Mouse (Mus musculus): Measurements from ENCODE around the gene Gprc5c. TPM values are rescaled to one million over a fixed set of nuclear protein-coding genes. Genes with fewer than 3 reads are reported as not detected.

The Gprc5c gene
- 5.4 and 9.3 TPM in 2 replicates for polyA plus RNA-seq (2015; fragmentation: Nextera tagmentation; extraction: Ambion mirVana)

DNA sequence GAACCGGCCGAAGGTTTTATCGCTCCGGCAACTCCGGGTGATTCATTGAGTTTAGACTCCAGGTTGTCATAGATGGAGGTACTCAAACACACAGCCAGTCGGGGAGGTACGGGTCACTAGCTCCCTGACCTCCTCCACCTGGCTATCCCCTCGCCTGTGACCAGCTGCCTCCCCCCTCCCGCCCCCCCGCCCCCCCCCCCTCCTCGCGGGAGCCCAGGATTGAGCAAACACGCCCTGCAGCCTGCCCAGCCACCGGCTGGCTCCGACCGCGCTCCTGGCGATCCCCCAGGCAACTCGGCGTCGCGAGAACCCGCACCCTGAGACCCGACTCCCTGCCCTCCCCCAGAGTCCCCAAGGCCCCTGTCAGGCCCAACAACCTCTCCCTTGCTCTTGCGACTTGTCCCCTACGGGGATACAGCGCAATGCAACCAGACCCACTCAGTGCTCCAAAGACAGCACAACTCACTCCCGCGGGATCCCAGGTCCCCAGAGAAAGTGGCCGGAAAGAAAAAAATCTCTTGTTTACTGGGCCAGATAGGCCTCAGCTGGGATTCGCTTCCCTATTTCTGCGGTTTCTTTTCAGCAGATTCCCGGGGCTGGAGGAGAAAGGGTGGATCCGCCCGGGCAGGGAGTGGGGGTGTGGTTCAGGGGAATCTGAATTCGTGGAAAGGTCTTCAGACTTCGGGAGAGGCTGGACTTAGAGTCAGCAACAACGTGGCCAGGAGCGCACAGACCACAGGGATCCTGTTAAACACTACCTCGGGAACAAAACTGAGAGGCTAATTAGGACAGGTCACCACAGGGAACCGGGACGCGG lies at the start of gene Gprc5c:
Gene Gprc5c (plus strand): TSS at position 701 of the 817 bp plus-strand sequence.

DNA sequence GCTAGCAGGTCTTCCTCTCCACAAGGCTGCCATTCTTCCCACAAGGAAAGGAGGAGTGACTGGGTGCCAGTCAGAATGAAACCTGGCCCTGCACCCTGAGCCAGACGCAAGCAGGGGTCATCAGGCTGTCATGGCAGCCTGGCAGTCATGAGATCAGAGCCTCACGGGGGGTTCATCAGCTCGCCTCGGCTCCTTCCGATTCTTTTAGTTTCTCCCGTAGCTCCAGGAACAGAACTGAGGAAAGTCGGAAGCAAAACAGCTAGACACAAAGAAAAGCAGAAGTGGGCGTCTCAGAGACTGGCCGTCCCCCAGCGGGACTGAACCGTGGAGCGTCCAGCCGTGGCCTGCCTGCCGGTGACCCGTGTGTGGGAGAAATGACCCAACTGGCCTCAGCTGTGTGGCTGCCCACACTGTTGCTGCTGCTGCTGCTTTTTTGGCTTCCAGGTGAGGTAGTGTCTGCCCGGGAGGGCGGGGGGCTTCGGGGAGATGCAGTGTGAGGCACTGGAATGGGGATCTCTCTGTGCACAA lies 39.1 kb downstream of the Gprc5c start, which contains the start of gene Cd300a:
Gene Cd300a (plus strand): TSS at position 51 of the 528 bp plus-strand sequence.

Other genes starting within 250 kb of the Gprc5c start
- gene Rpl38, start 182.6 kb upstream of the Gprc5c start, polyA plus RNA-seq (2015; fragmentation: Nextera tagmentation; extraction: Ambion mirVana): 1,305 and 1,406 TPM in 2 replicates
- 6.6 and 11.1 TPM in 2 replicates for gene Ttyh2, start 175.7 kb upstream of the Gprc5c start, polyA plus RNA-seq (2015; fragmentation: Nextera tagmentation; extraction: Ambion mirVana)
- gene Dnaic2, start 123.7 kb upstream of the Gprc5c start, polyA plus RNA-seq (2015; fragmentation: Nextera tagmentation; extraction: Ambion mirVana): 0.19 and 0.29 TPM in 2 replicates
- 0.17 and 0.40 TPM in 2 replicates for gene Kif19a, start 85.8 kb upstream of the Gprc5c start, polyA plus RNA-seq (2015; fragmentation: Nextera tagmentation; extraction: Ambion mirVana)
- 0.35 and 0.73 TPM in 2 replicates for gene Btbd17, start 55.2 kb upstream of the Gprc5c start, polyA plus RNA-seq (2015; fragmentation: Nextera tagmentation; extraction: Ambion mirVana)
- not detected in 2 replicates for gene Gpr142, start 52.2 kb upstream of the Gprc5c start, polyA plus RNA-seq (2015; fragmentation: Nextera tagmentation; extraction: Ambion mirVana)
- gene Cd300a, start 38.9 kb downstream of the Gprc5c start, polyA plus RNA-seq (2015; fragmentation: Nextera tagmentation; extraction: Ambion mirVana): 10.1 and 17.2 TPM in 2 replicates
- gene Cd300lb, start 83.2 kb downstream of the Gprc5c start, polyA plus RNA-seq (2015; fragmentation: Nextera tagmentation; extraction: Ambion mirVana): 7.2 and 8.7 TPM in 2 replicates
- gene Cd300c, start 118.0 kb downstream of the Gprc5c start, polyA plus RNA-seq (2015; fragmentation: Nextera tagmentation; extraction: Ambion mirVana): 0.41 and 0.44 TPM in 2 replicates
- 4.6 and 5.1 TPM in 2 replicates for gene Cd300ld, start 138.8 kb downstream of the Gprc5c start, polyA plus RNA-seq (2015; fragmentation: Nextera tagmentation; extraction: Ambion mirVana)
- 10.9 and 15.5 TPM in 2 replicates for gene Cd300c2, start 150.7 kb downstream of the Gprc5c start, polyA plus RNA-seq (2015; fragmentation: Nextera tagmentation; extraction: Ambion mirVana)
- gene Cd300ld2, start 165.0 kb downstream of the Gprc5c start, polyA plus RNA-seq (2015; fragmentation: Nextera tagmentation; extraction: Ambion mirVana): not detected in 2 replicates
- gene Cd300ld4, start 175.9 kb downstream of the Gprc5c start, polyA plus RNA-seq (2015; fragmentation: Nextera tagmentation; extraction: Ambion mirVana): not detected in 2 replicates
- not detected in 2 replicates for gene Cd300ld5, start 186.6 kb downstream of the Gprc5c start, polyA plus RNA-seq (2015; fragmentation: Nextera tagmentation; extraction: Ambion mirVana)
- gene Cd300ld3, start 197.3 kb downstream of the Gprc5c start, polyA plus RNA-seq (2015; fragmentation: Nextera tagmentation; extraction: Ambion mirVana): 0.18 TPM in 1 of 2 replicates, not detected in the other
- 0.35 and 0.90 TPM in 2 replicates for gene Cd300e, start 211.0 kb downstream of the Gprc5c start, polyA plus RNA-seq (2015; fragmentation: Nextera tagmentation; extraction: Ambion mirVana)
- 5.7 and 7.7 TPM in 2 replicates for gene Rab37, start 240.3 kb downstream of the Gprc5c start, polyA plus RNA-seq (2015; fragmentation: Nextera tagmentation; extraction: Ambion mirVana)